Mouse (Mus musculus): ENCODE data around the gene Fam13c.

Gene Fam13c

GRCm38 (mm10) chr10:70521379-70521778, 81.1 kb downstream of the Fam13c start:
- no peak for DNase-seq

DNA sequence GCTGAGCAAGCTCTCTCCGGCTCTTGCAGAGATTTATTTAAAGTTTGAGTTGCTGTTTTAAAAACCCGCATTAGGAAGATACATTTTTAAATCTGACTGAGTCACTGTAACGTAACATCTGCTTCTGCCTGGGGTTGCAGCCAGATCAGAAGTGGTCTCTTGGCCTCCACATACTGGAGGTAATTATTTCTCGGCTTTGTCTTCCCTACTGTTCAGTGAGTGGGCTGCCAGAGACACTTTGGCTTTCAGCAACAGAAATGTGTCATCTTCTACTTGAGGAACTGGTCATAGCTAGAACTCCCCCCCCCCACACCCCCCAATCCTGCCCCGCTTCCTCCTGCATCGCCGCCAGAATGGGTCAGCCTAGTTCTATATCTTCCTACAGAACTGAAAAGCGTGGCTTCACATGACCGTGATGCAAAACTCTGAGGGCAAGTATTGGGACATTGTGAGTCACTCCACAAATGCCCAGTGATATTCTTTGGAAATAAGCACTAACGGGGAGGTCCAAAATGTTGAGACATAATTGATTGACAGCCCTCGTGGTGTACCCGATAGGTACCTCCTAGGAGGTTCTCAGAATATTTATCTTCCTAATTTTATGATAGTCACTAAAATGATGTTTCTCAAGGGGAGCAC, 90.0 kb downstream of the Fam13c start:
- no peak for DNase-seq

GRCm38 (mm10) chr10:70532249-70532648, 92.0 kb downstream of the Fam13c start:
- no peak for DNase-seq

DNA sequence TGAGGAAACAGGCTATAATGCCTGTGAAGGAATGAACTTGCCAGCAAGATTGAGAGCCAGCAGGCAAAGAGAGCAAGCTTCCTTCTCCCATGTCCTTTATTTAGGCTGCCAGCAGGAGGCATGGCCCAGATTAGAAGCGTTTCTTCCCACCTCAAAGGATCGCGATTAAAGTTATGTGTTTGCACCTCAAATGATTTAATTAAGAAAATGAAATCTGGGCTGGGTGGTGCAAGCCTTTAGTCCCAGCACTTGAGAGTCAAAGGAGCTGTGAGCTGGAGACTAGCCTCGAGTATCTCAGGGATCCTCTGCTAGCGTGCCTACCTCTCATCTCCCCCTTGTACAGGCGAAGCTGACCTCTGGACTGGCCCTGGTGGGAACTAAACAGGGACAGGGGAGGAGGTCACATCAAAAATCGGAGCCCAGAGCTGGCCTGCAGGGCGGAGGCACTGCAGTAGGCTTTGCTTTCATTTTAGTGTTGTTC, 93.1 kb downstream of the Fam13c start:
- no peak for DNase-seq

DNA sequence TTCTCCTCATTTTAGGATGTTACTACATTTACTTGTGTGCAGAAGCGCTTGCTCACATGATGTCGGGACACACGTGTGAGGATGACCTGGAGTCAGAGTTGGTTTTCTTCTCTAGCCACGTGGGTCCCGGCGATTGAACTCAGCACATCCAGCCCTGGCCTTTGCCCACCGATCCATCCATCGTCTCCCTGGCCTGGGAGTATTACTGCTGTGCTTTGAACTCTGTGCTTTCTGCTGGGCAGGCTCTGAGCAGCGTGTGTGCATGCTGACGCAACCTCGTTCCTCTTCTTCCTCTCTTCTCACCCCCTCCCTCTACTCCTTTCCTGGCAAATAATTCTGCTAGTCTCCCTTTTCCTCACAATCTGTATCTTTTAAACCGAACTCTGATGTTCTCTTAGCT, 93.7 kb downstream of the Fam13c start:
- no peak for DNase-seq

GRCm38 (mm10) chr10:70534571-70534970, 94.3 kb downstream of the Fam13c start:
- no peak for DNase-seq

DNA sequence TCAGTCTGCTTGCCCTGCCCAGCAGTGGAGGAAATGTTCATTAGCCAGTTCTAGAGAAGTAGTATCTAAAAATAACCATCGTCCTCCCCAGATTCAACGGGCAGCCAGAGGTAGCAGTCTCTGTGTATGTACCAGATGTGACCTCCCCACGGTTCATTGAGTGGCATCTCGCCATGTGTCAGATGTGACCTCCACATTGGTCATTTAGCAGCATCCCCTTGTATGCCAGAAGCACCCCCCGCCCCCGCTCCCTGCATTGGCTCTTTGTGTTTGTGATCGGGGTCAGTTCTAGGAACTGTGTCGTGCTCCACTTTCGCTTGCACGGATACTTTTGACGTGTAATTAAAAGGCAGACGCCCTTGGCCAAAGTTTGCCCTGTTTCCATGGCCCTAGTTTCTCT, 95.1 kb downstream of the Fam13c start:
- no peak for DNase-seq

- DNase-seq, result no peak
Observed at GRCm38 (mm10) chr10:70537694-70538093, 97.4 kb downstream of the Fam13c start.

DNA sequence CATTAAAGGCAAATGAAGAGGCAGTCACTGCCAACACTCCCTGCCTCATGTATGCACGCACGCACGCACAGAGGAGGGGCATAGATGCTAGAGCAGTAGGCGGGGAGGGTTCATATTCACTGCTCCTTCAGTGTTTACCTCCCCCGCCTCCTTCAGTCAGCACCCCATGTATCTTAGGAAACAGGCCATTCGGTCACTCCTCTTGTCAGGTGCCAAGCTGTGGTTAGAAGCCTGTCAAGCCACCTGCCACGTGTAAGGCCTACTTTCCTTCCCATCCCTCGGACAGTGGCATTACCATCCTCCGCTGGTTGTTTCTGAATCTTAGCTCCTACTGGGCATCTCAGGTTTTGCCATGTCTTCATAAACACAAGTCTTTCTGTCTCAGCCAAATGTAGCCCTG, 99.0 kb downstream of the Fam13c start:
- DNase-seq, result no peak

- peak; percentile 36 for DNase-seq
Observed at GRCm38 (mm10) chr10:70540456-70541195, 100.3 kb downstream of the Fam13c start.

DNA sequence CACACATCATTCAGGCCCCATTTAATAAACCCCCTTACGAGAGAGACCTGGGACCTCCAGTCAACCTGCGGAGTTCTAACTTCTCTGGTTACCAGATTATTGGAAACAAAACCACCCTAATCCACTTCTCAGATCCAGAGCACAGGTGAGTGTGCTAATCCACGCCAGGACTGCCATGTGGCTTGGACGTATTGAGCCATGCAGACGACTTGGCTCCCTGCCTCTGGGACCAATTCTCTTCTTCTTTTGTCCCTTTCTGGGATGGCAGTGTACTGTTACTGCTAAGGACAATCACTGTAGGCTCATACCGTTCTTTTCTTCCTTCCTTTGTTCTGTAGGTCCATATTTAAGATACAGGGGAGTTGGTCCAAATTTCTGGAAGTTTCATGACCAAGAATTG, 102.6 kb downstream of the Fam13c start:
- DNase-seq, result no peak

DNA sequence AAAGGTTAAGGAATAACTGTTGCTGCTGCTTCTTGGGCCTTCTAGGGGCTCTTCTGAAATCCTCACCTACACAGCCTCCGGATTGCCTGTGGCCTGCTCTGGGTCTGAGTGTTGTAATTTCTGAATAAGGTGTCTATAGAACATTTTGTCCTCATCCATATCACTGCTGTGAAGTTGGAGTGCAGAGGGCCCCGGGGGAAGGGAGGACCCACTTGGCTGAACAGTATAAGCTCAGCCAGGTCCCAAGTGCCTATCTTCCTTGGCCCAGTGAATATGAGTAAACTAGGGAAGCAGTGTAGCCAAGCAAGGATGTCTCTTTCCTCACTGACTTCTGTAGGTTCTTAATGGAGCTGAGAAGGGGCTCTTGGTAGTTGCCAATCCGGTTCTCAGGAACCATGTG, 112.2 kb downstream of the Fam13c start:
- no peak for DNase-seq

DNA sequence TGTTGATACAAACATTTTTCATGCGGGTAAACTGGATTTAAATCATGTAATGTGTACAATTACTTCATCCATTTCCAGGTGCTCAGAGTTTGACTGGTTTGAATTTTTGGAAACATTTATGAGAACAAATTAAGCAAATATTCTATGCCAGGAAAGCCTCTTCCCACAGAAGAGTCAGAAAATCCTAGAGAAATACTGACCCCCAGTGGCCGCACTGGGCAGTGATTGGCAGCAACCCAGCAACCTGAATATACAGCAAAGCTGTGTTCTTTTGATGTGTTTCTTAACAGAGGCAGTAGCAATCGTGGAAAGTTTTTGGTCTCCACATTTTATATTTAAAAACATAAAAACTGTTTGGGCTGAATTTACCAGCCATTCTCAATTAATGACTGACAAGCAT, 123.4 kb downstream of the Fam13c start:
- DNase-seq, result peak; percentile 70

- DNase-seq, result no peak
Observed at GRCm38 (mm10) chr10:70581556-70582211, 141.4 kb downstream of the Fam13c start.

DNA sequence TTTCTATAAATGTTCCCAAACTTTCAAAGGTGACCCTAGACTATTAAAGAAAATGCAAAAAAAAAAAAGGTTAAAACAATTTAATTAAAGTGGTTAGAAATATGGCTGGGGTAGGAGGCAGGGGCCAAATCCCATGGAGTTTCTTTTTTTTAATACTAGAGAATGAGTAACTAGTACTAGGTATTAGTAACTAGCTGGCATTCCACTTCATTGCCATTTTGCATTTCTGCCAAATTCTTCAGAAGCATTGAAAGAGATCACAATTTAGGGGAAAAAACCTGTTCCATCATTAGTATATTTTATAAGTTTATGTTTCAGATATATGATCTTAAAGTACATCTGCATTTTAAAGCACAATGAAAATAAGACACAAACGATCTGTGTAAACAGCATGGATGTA, 143.9 kb downstream of the Fam13c start:
- peak; percentile 76 for DNase-seq

GRCm38 (mm10) chr10:70586876-70587405, 146.7 kb downstream of the Fam13c start:
- DNase-seq, result peak; percentile 55

DNA sequence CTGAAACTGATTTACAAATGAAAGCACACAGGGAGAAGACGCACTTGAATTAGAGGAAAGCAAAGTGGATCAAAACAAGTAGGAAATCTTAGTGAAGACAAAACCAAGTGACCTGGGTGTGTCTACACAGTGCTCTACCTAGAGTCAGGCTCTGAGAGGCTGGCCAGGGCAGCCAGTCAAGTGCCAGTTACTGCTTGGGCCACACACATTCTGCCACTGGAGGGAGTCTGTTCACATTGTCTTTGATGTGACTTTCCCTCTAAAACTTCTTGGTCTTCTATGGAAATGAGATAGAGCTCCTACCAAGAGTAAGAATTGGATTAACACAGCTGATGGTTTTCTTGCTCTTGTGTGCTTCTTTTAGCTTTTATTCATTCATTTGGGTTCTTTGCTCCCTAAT, 153.7 kb downstream of the Fam13c start:
- DNase-seq, result peak; percentile 78

GRCm38 (mm10) chr10:70598081-70598515, 157.8 kb downstream of the Fam13c start:
- peak; percentile 72 for DNase-seq

GRCm38 (mm10) chr10:70598516-70599125, 158.3 kb downstream of the Fam13c start:
- DNase-seq, result peak; percentile 60

- peak; percentile 98 for DNase-seq
Observed at GRCm38 (mm10) chr10:70599126-70599924, 159.0 kb downstream of the Fam13c start.

- DNase-seq, result no peak
Observed at GRCm38 (mm10) chr10:70599925-70600305, 159.6 kb downstream of the Fam13c start.

Measured in kidney, adult 9 months (tissue).